Mouse (Mus musculus): Measurements from ENCODE around the gene Avpi1. TPM values are rescaled to one million over a fixed set of nuclear protein-coding genes. Genes with fewer than 3 reads are reported as not detected.

The Avpi1 gene
- polyA plus RNA-seq, 1 experiment from 2014 or later = 8.1 TPM

Other genes starting within 250 kb of the Avpi1 start
- 16.7 and 17.3 TPM in 2 replicates for gene Rrp12, start 232.9 kb downstream of the Avpi1 start, polyA plus RNA-seq (2015; fragmentation: Nextera tagmentation; extraction: Ambion mirVana)
- 463 and 466 TPM in 2 replicates for gene Pgam1, start 217.1 kb downstream of the Avpi1 start, polyA plus RNA-seq (2015; fragmentation: Nextera tagmentation; extraction: Ambion mirVana)
- 76.8 and 78.4 TPM in 2 replicates for gene Exosc1, start 195.6 kb downstream of the Avpi1 start, polyA plus RNA-seq (2015; fragmentation: Nextera tagmentation; extraction: Ambion mirVana)
- gene Zdhhc16, start 195.6 kb downstream of the Avpi1 start, polyA plus RNA-seq (2015; fragmentation: Nextera tagmentation; extraction: Ambion mirVana) = 88.5 and 96.9 TPM in 2 replicates
- 34.8 and 36.4 TPM in 2 replicates for gene Mms19, start 147.9 kb downstream of the Avpi1 start, polyA plus RNA-seq (2015; fragmentation: Nextera tagmentation; extraction: Ambion mirVana)
- 8.7 and 9.9 TPM in 2 replicates for gene Ubtd1, start 147.3 kb downstream of the Avpi1 start, polyA plus RNA-seq (2015; fragmentation: Nextera tagmentation; extraction: Ambion mirVana)
- 0.36 and 0.51 TPM in 2 replicates for gene Ankrd2, start 93.1 kb downstream of the Avpi1 start, polyA plus RNA-seq (2015; fragmentation: Nextera tagmentation; extraction: Ambion mirVana)
- gene Hoga1, start 83.4 kb downstream of the Avpi1 start, polyA plus RNA-seq (2015; fragmentation: Nextera tagmentation; extraction: Ambion mirVana) = 0.96 and 1.2 TPM in 2 replicates
- gene 4933411K16Rik, start 76.8 kb downstream of the Avpi1 start, polyA plus RNA-seq (2015; fragmentation: Nextera tagmentation; extraction: Ambion mirVana) = not detected in 2 replicates
- 163 and 169 TPM in 2 replicates for gene Morn4, start 42.7 kb downstream of the Avpi1 start, polyA plus RNA-seq (2015; fragmentation: Nextera tagmentation; extraction: Ambion mirVana)
- 29.4 and 33.6 TPM in 2 replicates for gene Pi4k2a, start 38.6 kb downstream of the Avpi1 start, polyA plus RNA-seq (2015; fragmentation: Nextera tagmentation; extraction: Ambion mirVana)
- gene Marveld1, start 18.3 kb upstream of the Avpi1 start, polyA plus RNA-seq (2015; fragmentation: Nextera tagmentation; extraction: Ambion mirVana) = 1.7 and 2.6 TPM in 2 replicates
- 64.1 and 64.8 TPM in 2 replicates for gene Zfyve27, start 34.9 kb upstream of the Avpi1 start, polyA plus RNA-seq (2015; fragmentation: Nextera tagmentation; extraction: Ambion mirVana)
- gene Sfrp5, start 73.2 kb upstream of the Avpi1 start, polyA plus RNA-seq (2015; fragmentation: Nextera tagmentation; extraction: Ambion mirVana) = 0.54 and 0.78 TPM in 2 replicates
- gene Golga7b, start 118.5 kb upstream of the Avpi1 start, polyA plus RNA-seq (2015; fragmentation: Nextera tagmentation; extraction: Ambion mirVana) = 28.6 and 31.5 TPM in 2 replicates

Data from forebrain, embryonic 15.5 days (tissue).